Mouse (Mus musculus): ENCODE data around the gene Ung. TPM values are rescaled to one million over a fixed set of nuclear protein-coding genes. Genes with fewer than 3 reads are reported as not detected.
A peak's percentile ranks its signal among the peaks of the same experiment; 100 is the strongest.

Ung gene
- polyA plus RNA-seq, 1 experiment from 2014 or later, result 26.3 TPM

GRCm38 (mm10) chr5:114173458-114173857, 43.3 kb downstream of the Ung start:
- H3K27me3 ChIP-seq (ENCODE audit: control insufficient read depth, insufficient read depth, low read length), result no peaks in the 10 kb centered on the region
- 65% methylated on average over 7 of the region's 7 CpGs for WGBS (ENCODE audit: insufficient replicate concordance)
- H3K9ac ChIP-seq (ENCODE audit: low read depth, low read length), result no peak overlapping the region
- peak overlapping the region; percentile 49; the same call in 1 of the 2 replicates for H3K4me2 ChIP-seq
- H3K9me3 ChIP-seq (replicated peaks; ENCODE audit: control insufficient read depth, low read length), result no peaks in the 10 kb centered on the region
- H3K4me3 ChIP-seq (ENCODE audit: low read depth, low read length), result no peak overlapping the region
- H3K36me3 ChIP-seq (ENCODE audit: control insufficient read depth, insufficient read depth, low read length), result 0 out of 2 replicates have a peak, but pooled peaks cover 3% of the 10 kb centered on the region
- ATAC-seq (replicated peaks; ENCODE audit: insufficient number of reproducible peaks, low FRiP score, low TSS enrichment), result no peak
- peak overlapping the region; percentile 54 for H3K27ac ChIP-seq (ENCODE audit: low read depth, low read length)
- H3K4me1 ChIP-seq (ENCODE audit: control insufficient read depth, insufficient read depth, low read length), result peaks cover 4% of the 10 kb centered on the region

- 17% methylated on average over 14 of the region's 16 CpGs for WGBS (ENCODE audit: insufficient replicate concordance)
- ATAC-seq (replicated peaks; ENCODE audit: insufficient number of reproducible peaks, low FRiP score, low TSS enrichment), result no peak
- peak overlapping the region; percentile 54 for H3K27ac ChIP-seq (ENCODE audit: low read depth, low read length)
- H3K4me2 ChIP-seq, result peak overlapping the region; percentile 49
- H3K4me3 ChIP-seq (ENCODE audit: low read depth, low read length), result no peak overlapping the region
- H3K27me3 ChIP-seq (ENCODE audit: control insufficient read depth, insufficient read depth, low read length), result no peaks in the 10 kb centered on the region
- H3K36me3 ChIP-seq (ENCODE audit: control insufficient read depth, insufficient read depth, low read length), result 0 out of 2 replicates have a peak, but pooled peaks cover 3% of the 10 kb centered on the region
- no peak overlapping the region for H3K9ac ChIP-seq (ENCODE audit: low read depth, low read length)
- H3K9me3 ChIP-seq (replicated peaks; ENCODE audit: control insufficient read depth, low read length), result no peaks in the 10 kb centered on the region
- H3K4me1 ChIP-seq (ENCODE audit: control insufficient read depth, insufficient read depth, low read length), result peaks cover 4% of the 10 kb centered on the region
Observed at GRCm38 (mm10) chr5:114173877-114174581, 43.8 kb downstream of the Ung start.

GRCm38 (mm10) chr5:114174639-114175038, 44.5 kb downstream of the Ung start:
- H3K27ac ChIP-seq (ENCODE audit: low read depth, low read length), result peak overlapping the region; percentile 54

DNA sequence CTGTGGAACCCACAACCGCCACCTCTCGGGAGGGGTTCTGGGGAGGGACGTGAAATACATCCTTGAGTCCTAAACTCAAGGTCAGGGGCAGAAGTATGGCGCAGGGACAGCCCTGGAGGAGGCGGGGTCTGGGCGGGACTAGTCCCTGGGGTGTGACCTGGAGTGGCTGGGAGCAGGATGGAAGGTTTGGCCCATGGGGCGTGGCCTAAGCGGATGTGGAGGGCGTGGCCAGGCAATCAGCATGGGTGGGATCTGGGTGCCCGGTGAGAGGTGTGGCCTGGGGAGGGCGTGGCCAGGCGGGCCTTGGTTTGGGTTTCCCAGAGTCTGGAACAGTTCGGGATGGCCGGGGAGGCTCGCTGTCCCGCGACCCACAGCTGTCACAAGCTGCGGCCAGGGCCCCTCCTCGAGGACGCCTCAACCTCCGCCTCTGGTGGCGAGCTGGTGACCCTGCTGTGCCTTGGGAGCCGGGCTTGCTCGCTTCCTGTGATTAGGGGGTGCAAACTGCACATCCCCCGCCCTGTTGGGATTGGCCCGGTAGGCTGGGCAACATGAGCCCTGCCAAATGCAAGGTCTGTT, 45.5 kb downstream of the Ung start:
- Histone ChIP-seq H3K27ac (ENCODE audit: low read depth, low read length) (peak overlapping the region; percentile 72), H3K9me3 (replicated peaks; ENCODE audit: control insufficient read depth, low read length) (no peaks in the 10 kb centered on the region), H3K4me1 (ENCODE audit: control insufficient read depth, insufficient read depth, low read length) (peaks cover 4% of the 10 kb centered on the region), H3K4me3 (ENCODE audit: low read depth, low read length) (peak overlapping the region; percentile 58), H3K36me3 (ENCODE audit: control insufficient read depth, insufficient read depth, low read length) (0 out of 2 replicates have a peak, but pooled peaks cover 3% of the 10 kb centered on the region), H3K27me3 (ENCODE audit: control insufficient read depth, insufficient read depth, low read length) (no peaks in the 10 kb centered on the region), H3K9ac (ENCODE audit: low read depth, low read length) (peak overlapping the region; percentile 73), H3K4me2 (peak overlapping the region; percentile 87)
- WGBS (ENCODE audit: insufficient replicate concordance), result under 1% methylated on average over 26 of the region's 26 CpGs
- peak; percentile 96 for ATAC-seq (replicated peaks; ENCODE audit: insufficient number of reproducible peaks, low FRiP score, low TSS enrichment)

More at GRCm38 (mm10) chr5:114174639-114175038, 44.5 kb downstream of the Ung start:
- no peaks in the 10 kb centered on the region for H3K9me3 ChIP-seq (replicated peaks; ENCODE audit: control insufficient read depth, low read length)
- H3K27me3 ChIP-seq (ENCODE audit: control insufficient read depth, insufficient read depth, low read length), result no peaks in the 10 kb centered on the region
- 7% methylated on average over 16 of the region's 16 CpGs for WGBS (ENCODE audit: insufficient replicate concordance)
- 0 out of 2 replicates have a peak, but pooled peaks cover 3% of the 10 kb centered on the region for H3K36me3 ChIP-seq (ENCODE audit: control insufficient read depth, insufficient read depth, low read length)
- H3K4me2 ChIP-seq, result peak overlapping the region; percentile 49
- ATAC-seq (replicated peaks; ENCODE audit: insufficient number of reproducible peaks, low FRiP score, low TSS enrichment), result no peak
- H3K9ac ChIP-seq (ENCODE audit: low read depth, low read length), result no peak overlapping the region
- H3K4me1 ChIP-seq (ENCODE audit: control insufficient read depth, insufficient read depth, low read length), result peaks cover 4% of the 10 kb centered on the region
- H3K4me3 ChIP-seq (ENCODE audit: low read depth, low read length), result no peak overlapping the region

GRCm38 (mm10) chr5:114176548-114177400, 46.6 kb downstream of the Ung start:
- 0 out of 2 replicates have a peak, but pooled peaks cover 3% of the 10 kb centered on the region for H3K36me3 ChIP-seq (ENCODE audit: control insufficient read depth, insufficient read depth, low read length)
- no peaks in the 10 kb centered on the region for H3K9me3 ChIP-seq (replicated peaks; ENCODE audit: control insufficient read depth, low read length)
- peak overlapping the region; percentile 58 for H3K4me3 ChIP-seq (ENCODE audit: low read depth, low read length)
- H3K27me3 ChIP-seq (ENCODE audit: control insufficient read depth, insufficient read depth, low read length), result no peaks in the 10 kb centered on the region
- peak overlapping the region; percentile 73; the same call in 1 of the 2 replicates for H3K9ac ChIP-seq (ENCODE audit: low read depth, low read length)
- 59% methylated on average over 8 of the region's 8 CpGs for WGBS (ENCODE audit: insufficient replicate concordance)
- peaks cover 4% of the 10 kb centered on the region for H3K4me1 ChIP-seq (ENCODE audit: control insufficient read depth, insufficient read depth, low read length)
- H3K27ac ChIP-seq (ENCODE audit: low read depth, low read length), result no peak overlapping the region
- H3K4me2 ChIP-seq, result peak overlapping the region; percentile 87
- ATAC-seq (replicated peaks; ENCODE audit: insufficient number of reproducible peaks, low FRiP score, low TSS enrichment), result no peak

DNA sequence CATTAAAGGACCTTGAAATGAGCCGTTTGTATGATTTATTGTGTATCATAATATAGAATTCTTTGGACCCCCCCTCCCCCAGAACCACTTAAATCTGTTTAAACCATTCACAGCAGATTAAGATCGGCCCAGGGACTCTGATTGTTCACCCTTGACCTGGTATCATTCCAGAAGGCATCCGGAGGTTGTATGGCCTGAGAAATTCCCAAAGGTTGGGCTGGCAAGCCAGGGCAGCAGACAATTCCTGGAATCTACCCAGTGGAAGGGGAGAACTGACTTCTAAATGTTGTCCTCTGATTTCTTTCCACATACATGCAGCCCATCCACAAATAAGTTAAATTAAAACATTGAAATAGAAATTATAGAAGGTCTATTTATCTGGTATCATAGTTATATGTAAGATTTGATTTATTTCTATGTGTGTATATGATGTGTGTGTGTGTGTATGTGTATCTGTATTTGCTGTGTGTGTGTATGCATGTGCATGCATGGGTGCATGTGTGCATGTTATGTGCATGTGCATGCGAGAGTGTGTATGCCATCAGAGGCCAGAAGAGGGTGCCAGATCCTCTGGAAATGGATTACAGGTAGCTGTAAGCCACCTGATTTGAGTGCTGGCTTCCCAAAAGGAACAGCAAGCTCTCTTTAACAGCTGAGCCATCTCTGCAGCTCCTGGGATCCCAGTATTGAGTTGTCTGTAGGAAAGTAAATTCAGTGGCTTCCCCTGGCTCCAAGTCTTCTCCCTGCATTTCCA, 48.0 kb downstream of the Ung start:
- H3K4me1 ChIP-seq (ENCODE audit: control insufficient read depth, insufficient read depth, low read length), result no peaks in the 10 kb centered on the region; the same call in none of the 2 replicates
- WGBS (ENCODE audit: insufficient replicate concordance), result 79% methylated on average over 4 of the region's 4 CpGs
- no peaks in the 10 kb centered on the region for H3K36me3 ChIP-seq (ENCODE audit: control insufficient read depth, insufficient read depth, low read length)
- no peak overlapping the region for H3K4me2 ChIP-seq
- H3K4me3 ChIP-seq (ENCODE audit: low read depth, low read length), result no peak overlapping the region
- ATAC-seq (replicated peaks; ENCODE audit: insufficient number of reproducible peaks, low FRiP score, low TSS enrichment), result no peak
- no peak overlapping the region for H3K27ac ChIP-seq (ENCODE audit: low read depth, low read length)
- no peak overlapping the region for H3K9ac ChIP-seq (ENCODE audit: low read depth, low read length)
- no peaks in the 10 kb centered on the region for H3K27me3 ChIP-seq (ENCODE audit: control insufficient read depth, insufficient read depth, low read length)
- H3K9me3 ChIP-seq (replicated peaks; ENCODE audit: control insufficient read depth, low read length), result no peaks in the 10 kb centered on the region

- Histone ChIP-seq H3K4me2 (no peak overlapping the region), H3K4me1 (ENCODE audit: control insufficient read depth, insufficient read depth, low read length) (no peaks in the 10 kb centered on the region; the same call in none of the 2 replicates), H3K36me3 (ENCODE audit: control insufficient read depth, insufficient read depth, low read length) (no peaks in the 10 kb centered on the region), H3K27ac (ENCODE audit: low read depth, low read length) (no peak overlapping the region), H3K4me3 (ENCODE audit: low read depth, low read length) (no peak overlapping the region), H3K27me3 (ENCODE audit: control insufficient read depth, insufficient read depth, low read length) (no peaks in the 10 kb centered on the region), H3K9ac (ENCODE audit: low read depth, low read length) (no peak overlapping the region), H3K9me3 (replicated peaks; ENCODE audit: control insufficient read depth, low read length) (no peaks in the 10 kb centered on the region)
- ATAC-seq (replicated peaks; ENCODE audit: insufficient number of reproducible peaks, low FRiP score, low TSS enrichment), result no peak
- 87% methylated on average over 11 of the region's 11 CpGs for WGBS (ENCODE audit: insufficient replicate concordance)
Observed at GRCm38 (mm10) chr5:114179541-114179940, 49.4 kb downstream of the Ung start.

DNA sequence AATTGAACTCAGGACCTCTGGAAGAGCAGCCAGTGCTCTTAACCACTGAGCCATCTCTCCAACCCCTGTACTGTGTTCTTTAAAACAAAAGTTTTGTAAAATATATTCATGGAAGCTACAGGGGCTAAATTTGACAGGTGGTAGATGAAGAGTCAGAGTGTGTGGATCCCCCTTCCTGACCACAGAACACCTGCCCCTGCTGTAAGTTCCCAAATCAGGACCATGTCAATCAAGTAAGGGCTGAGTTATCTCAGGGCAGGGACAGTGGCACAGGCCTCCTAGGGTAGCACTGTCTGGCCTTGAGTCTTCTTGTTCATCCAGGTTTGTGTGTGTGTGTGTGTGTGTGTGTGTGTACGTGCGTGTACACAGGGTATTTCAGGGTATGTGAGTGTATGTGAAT, 53.3 kb downstream of the Ung start:
- H3K27me3 ChIP-seq (ENCODE audit: control insufficient read depth, insufficient read depth, low read length), result no peaks in the 10 kb centered on the region
- no peaks in the 10 kb centered on the region for H3K9me3 ChIP-seq (replicated peaks; ENCODE audit: control insufficient read depth, low read length)
- H3K4me2 ChIP-seq, result no peak overlapping the region
- no peaks in the 10 kb centered on the region for H3K36me3 ChIP-seq (ENCODE audit: control insufficient read depth, insufficient read depth, low read length)
- no peak overlapping the region for H3K27ac ChIP-seq (ENCODE audit: low read depth, low read length)
- no peak overlapping the region for H3K4me3 ChIP-seq (ENCODE audit: low read depth, low read length)
- WGBS (ENCODE audit: insufficient replicate concordance), result 89% methylated on average over 2 of the region's 2 CpGs
- H3K9ac ChIP-seq (ENCODE audit: low read depth, low read length), result no peak overlapping the region
- H3K4me1 ChIP-seq (ENCODE audit: control insufficient read depth, insufficient read depth, low read length), result no peaks in the 10 kb centered on the region
- ATAC-seq (replicated peaks; ENCODE audit: insufficient number of reproducible peaks, low FRiP score, low TSS enrichment), result no peak
